Mouse (Mus musculus) forebrain, postnatal 0 days (tissue): Measurements from ENCODE around the gene Gm11213. TPM values are rescaled to one million over a fixed set of nuclear protein-coding genes. Genes with fewer than 3 reads are reported as not detected.
A peak's percentile ranks its signal among the peaks of the same experiment; 100 is the strongest.

Experiments
- ATAC-seq: fragments of 200-750 bp; cut with Nextera tagmentation; 2 replicates; pipeline ENCODE4 v1.8.0; 2017; ENCODE audit warnings: mild to moderate bottlenecking, moderate library complexity
- DNase-seq: peaks from one replicate; pipeline ENCODE4 v3.0.0-alpha.2; 2015
- H3K27ac ChIP-seq: fragments of 300-500 bp; sonication (generic); 2 replicates; pipeline ENCODE4 v1.5.1; 2014; ENCODE audit warnings: low read depth, mild to moderate bottlenecking, antibody characterized with exemption, low read length, moderate library complexity, mixed read lengths
- H3K27me3 ChIP-seq: fragments of 300-500 bp; sonication (generic); 2 replicates; pipeline ENCODE4 v1.6.1; 2014; ENCODE audit warnings: mild to moderate bottlenecking, low read length, mixed read lengths; ENCODE audit not compliant: insufficient read depth
- H3K36me3 ChIP-seq: fragments of 300-500 bp; sonication (generic); 2 replicates; pipeline ENCODE4 v1.6.1; 2014; ENCODE audit warnings: mild to moderate bottlenecking, moderate library complexity; ENCODE audit not compliant: insufficient read depth
- H3K4me1 ChIP-seq: fragments of 300-500 bp; sonication (generic); 2 replicates; pipeline ENCODE4 v1.6.1; 2014; ENCODE audit warnings: antibody characterized with exemption; ENCODE audit not compliant: insufficient read depth
- H3K4me2 ChIP-seq: fragments of 300-500 bp; sonication (generic); 2 replicates; pipeline ENCODE4 v1.6.1; 2014; ENCODE audit warnings: low read depth, mild to moderate bottlenecking, moderate library complexity
- H3K4me3 ChIP-seq: fragments of 300-500 bp; sonication (generic); 2 replicates; pipeline ENCODE4 v1.5.1; 2014; ENCODE audit warnings: low read depth, low read length, mixed read lengths
- H3K9ac ChIP-seq: fragments of 300-500 bp; sonication (generic); 2 replicates; pipeline ENCODE4 v1.6.1; 2014; ENCODE audit warnings: mild to moderate bottlenecking
- H3K9me3 ChIP-seq: fragments of 300-500 bp; sonication (generic); 2 replicates; pipeline ENCODE4 v1.6.1; 2016; ENCODE audit warnings: low read length
- CTCF ChIP-seq: sonication (generic); IDR thresholded peaks from 2 replicates; pipeline ENCODE4 v1.5.1; 2016; ENCODE audit warnings: antibody characterized with exemption, control low read depth, low read depth
- WGBS: fragments of 180-500 bp; shearing (Covaris S2); extraction: QIAGEN DNeasy Blood & Tissue Kit; methylation state at CpG from one replicate; pipeline ENCODE4 v1.1.7; 2014; 5-methylcytosine and 5-hydroxymethylcytosine counted together
- polyA plus RNA-seq: library from polyadenylated mRNA; unstranded; fragments of >200 nt; fragmentation: Nextera tagmentation; extraction: Ambion mirVana; gene quantifications from 2 replicates; pipeline ENCODE4 v1.2.1, GENCODE M21; 2015
- total RNA-seq: library from RNA; depleted of rRNA; stranded (reverse); fragments of >200 nt; gene quantifications from 2 replicates; pipeline ENCODE4 v1.2.3, GENCODE M21; 2014

The Gm11213 gene
- total and polyA plus RNA-seq, 2 experiments from 2014 or later: not detected

DNA sequence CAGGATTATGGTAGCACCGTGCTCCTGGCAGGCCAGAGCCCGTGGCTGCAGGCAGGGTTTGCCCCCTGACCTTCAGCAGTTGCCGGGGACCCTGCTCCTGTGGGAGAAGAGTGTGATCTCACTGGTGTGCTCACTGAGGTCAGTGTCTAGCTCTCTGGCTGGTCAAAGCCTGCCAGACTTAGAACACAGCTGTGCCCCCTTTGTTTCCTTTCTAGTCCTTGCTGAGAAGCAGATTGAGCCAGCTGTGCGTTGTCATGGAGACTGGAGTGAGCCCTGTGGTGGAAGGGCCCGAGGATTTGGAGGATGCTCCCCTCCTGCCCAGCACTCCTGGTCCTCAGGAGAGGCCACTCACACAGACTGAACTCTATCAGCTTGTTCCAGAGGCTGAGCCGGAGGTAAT lies 25.0 kb downstream of the Gm11213 start:
- no peaks in the 10 kb centered on the region for H3K27me3 ChIP-seq
- WGBS: 13% methylated on average over 6 of the region's 6 CpGs
- H3K27ac ChIP-seq: no peak overlapping the region; the same call in 1 of the 2 replicates
- no peak overlapping the region for H3K9ac ChIP-seq
- H3K4me3 ChIP-seq: no peak overlapping the region
- no peaks in the 10 kb centered on the region for H3K36me3 ChIP-seq
- peak; percentile 30 for DNase-seq
- no peak for TF ChIP-seq CTCF
- H3K9me3 ChIP-seq: no peaks in the 10 kb centered on the region
- peaks cover 5% of the 10 kb centered on the region; the same call in 1 of the 2 replicates for H3K4me1 ChIP-seq
- peak; percentile 93 for ATAC-seq
- no peak overlapping the region for H3K4me2 ChIP-seq

GRCm38 (mm10) chr4:63579649-63580048 lies 25.4 kb downstream of the Gm11213 start:
- Histone ChIP-seq H3K27ac (no peak overlapping the region), H3K4me3 (no peak overlapping the region), H3K4me1 (peaks cover 5% of the 10 kb centered on the region; the same call in 1 of the 2 replicates), H3K27me3 (no peaks in the 10 kb centered on the region), H3K9me3 (no peaks in the 10 kb centered on the region), H3K4me2 (no peak overlapping the region), H3K9ac (no peak overlapping the region), H3K36me3 (no peaks in the 10 kb centered on the region)
- DNase-seq (no peak), ATAC-seq (peak; percentile 18; the same call in 1 of the 2 replicates)
- no peak for TF ChIP-seq CTCF
- WGBS: 79% methylated on average over 14 of the region's 14 CpGs

DNA sequence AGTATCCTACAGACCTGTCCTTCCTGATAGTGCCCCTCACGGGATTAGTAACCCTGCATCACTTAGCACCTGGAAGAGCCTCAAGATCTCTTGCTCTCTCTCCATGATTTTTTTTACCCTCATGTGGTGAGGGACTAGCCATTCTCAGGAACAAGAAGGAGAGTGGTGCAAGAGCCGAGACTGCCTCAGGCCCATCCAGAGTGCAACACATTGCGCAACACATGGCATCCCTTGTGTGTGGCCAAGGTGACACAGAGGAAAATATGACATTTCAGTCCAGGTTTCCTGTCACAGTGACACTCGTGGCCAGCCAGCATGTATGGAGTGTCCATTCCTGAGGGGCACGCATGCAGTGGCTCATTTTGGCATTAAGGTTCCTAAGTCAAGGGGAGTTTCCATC lies 32.4 kb downstream of the Gm11213 start:
- no peaks in the 10 kb centered on the region for H3K27me3 ChIP-seq
- H3K27ac ChIP-seq: no peak overlapping the region
- no peak overlapping the region for H3K4me2 ChIP-seq
- no peaks in the 10 kb centered on the region for H3K4me1 ChIP-seq
- no peaks in the 10 kb centered on the region for H3K36me3 ChIP-seq
- DNase-seq (no peak), ATAC-seq (no peak)
- TF ChIP-seq CTCF: no peak
- H3K4me3 ChIP-seq: no peak overlapping the region
- no peaks in the 10 kb centered on the region for H3K9me3 ChIP-seq
- 91% methylated on average over 5 of the region's 5 CpGs for WGBS
- H3K9ac ChIP-seq: no peak overlapping the region

GRCm38 (mm10) chr4:63570208-63570781 lies 34.8 kb downstream of the Gm11213 start:
- peak; percentile 26 for DNase-seq
- 0 out of 2 replicates have a peak overlapping the region, but pooled peaks have one; percentile 42 for H3K27ac ChIP-seq

DNA sequence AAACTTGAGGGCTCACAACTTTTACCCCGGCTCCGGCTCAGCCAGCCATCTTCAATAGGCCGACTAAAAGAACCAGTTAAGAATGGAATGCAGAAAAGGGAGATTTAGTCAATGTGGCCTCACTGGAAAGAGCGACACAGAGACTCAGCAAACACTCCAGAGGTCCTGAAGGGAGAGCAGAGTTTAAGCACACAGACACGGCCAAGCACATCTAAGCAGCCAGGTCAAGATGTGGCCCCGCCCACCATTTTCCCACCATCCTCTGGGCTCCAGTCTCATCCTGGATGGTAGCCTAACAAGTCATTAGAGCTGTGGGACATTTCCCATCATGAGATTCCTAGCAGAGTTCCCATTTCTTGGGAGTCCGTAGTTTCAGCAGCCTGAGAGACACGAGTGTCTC lies 35.7 kb downstream of the Gm11213 start:
- Histone ChIP-seq H3K36me3 (no peaks in the 10 kb centered on the region), H3K4me2 (no peak overlapping the region), H3K4me3 (no peak overlapping the region), H3K4me1 (no peaks in the 10 kb centered on the region), H3K9ac (no peak overlapping the region), H3K27ac (no peak overlapping the region), H3K27me3 (no peaks in the 10 kb centered on the region), H3K9me3 (no peaks in the 10 kb centered on the region)
- WGBS: 85% methylated on average over 8 of the region's 8 CpGs
- ATAC-seq (no peak), DNase-seq (no peak)
- TF ChIP-seq CTCF: no peak

More at GRCm38 (mm10) chr4:63570208-63570781, 34.8 kb downstream of the Gm11213 start:
- H3K4me2 ChIP-seq: no peak overlapping the region
- H3K27me3 ChIP-seq: no peaks in the 10 kb centered on the region
- no peaks in the 10 kb centered on the region for H3K9me3 ChIP-seq
- H3K4me3 ChIP-seq: no peak overlapping the region
- H3K4me1 ChIP-seq: no peaks in the 10 kb centered on the region
- ATAC-seq: peak; percentile 52; the same call in 1 of the 2 replicates
- H3K9ac ChIP-seq: no peak overlapping the region
- no peak for TF ChIP-seq CTCF
- no peaks in the 10 kb centered on the region for H3K36me3 ChIP-seq
- WGBS: 14% methylated on average over 7 of the region's 7 CpGs

DNA sequence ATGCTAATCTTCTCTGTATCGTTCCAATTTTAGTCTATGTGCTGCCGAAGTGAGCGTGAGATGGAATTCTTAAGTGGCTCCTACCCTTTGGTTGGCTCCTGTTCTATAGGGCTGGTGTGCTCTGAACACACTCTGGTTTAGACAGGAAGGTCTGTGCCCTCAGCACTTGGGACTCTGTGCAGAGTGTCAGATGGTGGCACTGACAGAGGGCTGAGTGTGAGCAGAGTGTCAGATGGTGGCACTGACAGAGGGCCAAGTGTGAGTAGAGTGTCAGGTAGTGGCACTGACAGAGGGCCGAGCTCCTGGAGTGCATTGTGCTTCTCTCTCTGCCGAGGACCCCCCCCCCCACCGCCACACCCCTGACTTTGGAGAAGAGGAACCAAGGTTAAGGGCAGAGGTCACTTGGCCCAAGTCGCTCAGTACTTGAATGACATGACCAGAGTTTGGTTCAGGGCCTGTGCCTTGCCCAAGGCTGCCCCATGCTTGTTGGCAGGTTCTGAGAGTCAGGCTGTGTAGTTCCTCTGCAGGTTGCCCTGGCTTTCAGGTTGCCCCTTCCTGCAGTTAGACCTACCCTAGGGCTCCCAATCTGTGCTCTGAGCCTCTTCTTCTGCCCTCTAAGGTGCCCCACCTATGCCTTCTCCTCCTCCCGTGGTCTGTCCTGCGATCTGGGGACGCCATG lies 37.2 kb downstream of the Gm11213 start:
- no peak for TF ChIP-seq CTCF
- 87% methylated on average over 10 of the region's 10 CpGs for WGBS

GRCm38 (mm10) chr4:63562742-63563141 lies 42.3 kb downstream of the Gm11213 start:
- Histone ChIP-seq H3K9me3 (no peaks in the 10 kb centered on the region), H3K27ac (no peak overlapping the region), H3K9ac (no peak overlapping the region), H3K4me3 (no peak overlapping the region), H3K4me1 (no peaks in the 10 kb centered on the region), H3K4me2 (no peak overlapping the region), H3K36me3 (no peaks in the 10 kb centered on the region), H3K27me3 (no peaks in the 10 kb centered on the region; the same call in 1 of the 2 replicates)
- DNase-seq (no peak), ATAC-seq (no peak)
- no peak for TF ChIP-seq CTCF
- 87% methylated on average over 4 of the region's 4 CpGs for WGBS

More for the DNA sequence above, 37.2 kb downstream of the Gm11213 start:
- Histone ChIP-seq H3K36me3 (no peaks in the 10 kb centered on the region), H3K27ac (no peak overlapping the region), H3K4me1 (no peaks in the 10 kb centered on the region), H3K9ac (no peak overlapping the region), H3K4me2 (no peak overlapping the region), H3K9me3 (no peaks in the 10 kb centered on the region), H3K4me3 (no peak overlapping the region), H3K27me3 (no peaks in the 10 kb centered on the region)
- no peak for DNase-seq
- ATAC-seq: no peak
